Mouse (Mus musculus): Measurements from ENCODE around the gene Flad1.

The Flad1 gene

DNA sequence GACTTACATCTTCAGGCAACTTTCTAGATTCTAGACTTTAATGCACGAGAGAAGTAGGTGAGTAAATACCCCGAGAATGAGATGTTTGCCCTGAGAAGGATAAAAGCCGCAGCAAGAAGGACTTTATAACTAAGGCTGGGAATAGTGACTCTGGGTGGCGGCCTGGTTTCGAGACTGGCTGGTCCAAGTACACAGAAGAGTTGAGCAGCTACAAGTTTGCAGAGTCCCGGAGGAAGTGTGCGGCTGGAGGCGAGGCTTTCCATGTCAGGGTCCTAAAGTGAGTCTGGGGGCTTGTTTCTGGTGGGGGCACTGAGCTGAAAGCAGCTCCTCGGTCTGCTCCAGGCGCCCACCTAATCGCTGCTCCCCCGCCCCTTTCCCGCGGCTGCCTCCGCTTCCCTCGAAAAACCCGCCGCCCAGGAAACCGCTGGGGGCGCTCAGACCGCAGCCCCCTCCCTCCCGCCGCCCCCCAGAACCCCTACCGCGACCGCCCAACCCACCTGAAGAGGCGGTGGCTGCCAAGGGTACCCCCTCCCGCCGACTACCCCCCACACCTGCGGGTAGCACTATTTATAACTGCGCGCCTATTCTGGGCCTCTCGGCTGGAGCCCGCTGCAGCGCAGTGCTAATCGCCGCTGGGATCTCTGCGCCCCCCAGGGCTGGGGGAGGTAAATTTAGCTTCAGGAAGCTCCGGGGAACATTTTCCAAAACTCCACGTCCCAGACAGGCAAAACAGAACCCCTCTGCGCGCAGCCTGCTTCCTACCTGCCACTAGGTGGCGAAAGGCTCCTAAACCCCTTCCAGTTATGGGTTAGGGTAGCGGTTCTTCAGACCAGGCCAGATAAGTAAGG lies 15.6 kb downstream of the Flad1 start:
- peak; percentile 92 for DNase-seq (ENCODE audit: low spot score)

DNA sequence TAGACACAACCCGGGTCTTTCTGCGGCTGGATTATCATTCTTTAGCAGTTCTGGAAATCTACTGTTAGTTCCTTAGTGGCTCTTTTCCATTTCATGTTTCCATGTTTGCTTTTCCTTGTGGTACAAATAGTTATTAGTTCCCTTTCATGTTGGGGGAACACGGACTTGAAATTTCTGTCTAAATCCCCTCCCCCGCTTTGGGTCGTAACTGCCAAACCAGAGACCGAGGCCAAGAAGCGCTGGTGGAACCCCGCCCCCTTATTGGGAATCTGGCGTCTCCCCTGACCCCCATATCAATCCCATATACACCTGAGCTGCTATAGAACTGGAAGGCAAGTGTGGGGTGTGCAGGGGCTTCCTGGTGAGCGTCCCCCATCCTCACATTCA lies 16.3 kb downstream of the Flad1 start:
- no peak for DNase-seq (ENCODE audit: low spot score)

DNA sequence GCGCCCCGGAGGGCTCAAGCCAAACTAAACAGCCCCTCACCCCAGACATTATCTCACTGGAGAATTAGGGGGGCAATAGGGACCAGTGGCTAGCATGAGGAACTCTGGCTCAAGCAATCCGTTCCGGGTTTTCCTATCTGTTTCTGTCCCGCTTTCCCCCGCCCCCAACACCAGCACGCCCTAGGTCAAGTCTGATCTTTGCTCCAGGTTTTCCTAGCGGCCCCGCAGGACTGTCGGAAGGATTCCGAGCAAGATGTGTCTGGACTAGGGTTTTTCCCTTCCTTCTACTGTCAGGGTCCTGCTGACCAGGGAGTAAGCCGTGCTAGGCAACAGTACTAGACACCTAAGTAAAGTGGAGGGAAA lies 16.8 kb downstream of the Flad1 start:
- DNase-seq (ENCODE audit: low spot score), result peak; percentile 89

DNA sequence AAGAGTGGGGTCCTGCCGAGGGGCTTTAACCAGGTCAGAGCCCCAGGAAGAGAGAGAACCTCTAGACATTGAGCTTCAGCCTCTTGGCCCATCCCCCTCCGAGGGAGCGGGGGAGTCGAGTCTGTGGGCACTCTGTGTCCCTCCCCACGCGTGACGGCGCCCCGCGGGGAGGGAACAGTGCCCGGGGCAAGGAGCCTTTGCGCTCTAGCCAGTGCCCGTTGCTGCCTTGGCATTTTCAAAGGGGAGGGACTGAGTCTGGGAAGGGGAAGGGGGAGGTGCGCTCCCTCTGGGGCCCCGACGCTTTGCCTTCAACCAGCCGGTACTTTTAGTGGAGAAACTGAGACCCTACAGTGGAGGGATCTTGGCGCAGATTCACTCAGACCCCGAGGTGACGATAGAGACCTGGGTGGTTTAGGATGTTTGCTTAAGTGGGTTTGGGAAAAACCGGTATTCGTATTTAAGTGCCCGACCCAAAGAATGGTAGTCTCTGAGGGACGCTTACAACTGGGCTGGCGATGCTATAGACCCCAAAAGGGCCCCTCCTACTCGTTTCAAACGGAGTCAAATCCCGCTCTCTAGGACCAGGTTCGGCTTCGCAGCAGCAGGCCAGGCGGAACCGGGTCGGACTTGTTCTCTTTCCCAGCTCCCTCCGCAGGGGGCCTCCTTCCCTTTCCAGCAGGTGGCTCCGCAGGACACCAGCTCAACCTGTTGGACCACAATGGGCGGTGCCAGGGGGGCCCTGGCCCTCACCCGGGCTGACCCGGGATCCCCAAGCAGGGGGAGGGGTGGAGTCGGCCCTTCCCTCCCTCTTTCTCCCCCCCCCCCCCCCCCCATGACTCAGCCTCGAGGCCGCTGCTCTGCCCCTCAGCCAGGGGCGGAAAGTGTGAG lies 17.4 kb downstream of the Flad1 start, which contains the start of gene Zbtb7b:
Gene Zbtb7b, minus strand, starts transcription at position 771 of the 888 bp plus-strand sequence.
- peak; percentile 68 for DNase-seq (ENCODE audit: low spot score)

DNA sequence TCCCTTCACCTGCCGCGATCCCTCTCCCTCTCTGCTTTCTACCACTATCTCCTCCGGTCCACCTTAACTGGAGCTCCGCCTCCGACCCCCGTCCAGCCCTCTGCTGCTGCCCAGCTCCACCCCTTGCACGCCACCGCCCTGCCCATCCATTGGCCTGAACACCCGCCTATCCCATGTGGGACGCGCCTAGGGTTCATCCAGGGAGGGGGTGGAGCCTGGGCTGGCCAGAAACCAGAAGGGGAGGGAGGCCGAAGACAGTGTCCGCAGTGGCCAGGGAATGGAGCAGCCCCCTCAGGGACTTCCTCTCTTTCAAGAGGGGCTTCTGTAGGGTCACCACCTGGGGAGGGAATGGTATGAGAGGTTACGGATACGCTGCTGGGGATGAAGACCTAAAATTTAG lies 18.1 kb downstream of the Flad1 start:
- peak; percentile 98 for DNase-seq (ENCODE audit: low spot score)

DNA sequence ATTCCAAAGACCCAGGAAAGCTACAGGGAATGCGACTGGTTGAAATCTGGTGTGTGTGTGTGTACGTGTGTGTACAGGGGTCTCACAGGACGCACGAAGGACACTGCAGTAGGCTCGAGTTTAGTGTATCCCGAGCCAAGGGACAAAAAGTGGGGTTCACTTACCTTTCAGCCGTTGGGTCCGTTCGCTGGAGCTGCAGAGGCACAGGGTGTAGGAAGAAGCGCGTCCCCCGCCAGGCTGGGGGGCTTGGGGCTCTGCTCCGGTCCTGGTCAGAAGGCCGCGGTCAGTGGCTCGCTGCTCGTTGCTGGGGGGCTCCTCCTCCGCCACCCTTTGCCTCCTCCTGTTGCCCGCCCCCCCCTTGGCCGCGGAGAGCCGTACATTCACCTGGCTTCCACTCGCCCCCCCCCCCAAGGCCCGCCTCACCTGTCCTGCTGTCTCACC lies 18.8 kb downstream of the Flad1 start:
- peak; percentile 37 for DNase-seq (ENCODE audit: low spot score)

DNA sequence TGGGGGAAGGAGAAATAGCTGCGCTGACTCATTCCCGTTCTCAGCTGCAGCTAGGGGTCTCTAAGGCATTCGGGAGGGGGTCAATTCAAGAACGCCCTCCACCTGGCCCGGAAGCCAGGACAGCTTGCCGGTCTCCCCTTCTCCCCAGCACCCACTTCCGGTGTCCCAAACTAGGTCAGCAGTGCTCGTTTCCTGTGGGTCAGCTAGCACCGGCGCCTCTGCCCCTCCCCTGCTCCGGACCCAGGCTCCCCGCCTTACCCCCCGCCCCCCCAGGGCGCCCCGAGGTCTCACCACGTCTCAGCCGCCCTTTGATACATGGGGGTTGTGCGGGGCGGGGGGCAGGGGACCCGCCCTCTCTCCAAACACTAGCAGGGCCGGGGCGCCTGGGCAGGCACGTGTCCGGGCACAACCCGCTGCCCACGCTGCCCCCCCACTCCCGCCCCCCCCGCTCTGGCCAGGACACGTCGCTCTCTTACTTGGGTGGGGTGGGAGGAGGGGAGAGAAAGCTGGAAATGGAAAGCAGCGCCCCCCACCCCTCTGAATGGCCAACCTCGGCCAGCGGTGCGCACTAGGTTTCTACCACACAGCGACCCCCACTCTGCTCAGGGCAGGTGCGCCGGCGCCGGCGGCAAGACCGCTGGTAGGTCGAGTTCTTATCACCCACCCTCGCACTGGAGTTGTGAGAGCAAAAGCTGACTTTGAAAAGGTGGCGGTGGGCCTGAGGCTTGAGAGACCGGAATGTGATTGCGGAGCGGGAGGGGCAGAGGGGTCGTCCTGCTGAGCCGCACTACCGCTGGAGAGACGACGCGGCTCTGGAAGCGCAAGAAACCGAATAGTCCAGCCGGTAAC lies 19.8 kb downstream of the Flad1 start:
- peak; percentile 73 for DNase-seq (ENCODE audit: low spot score)

DNA sequence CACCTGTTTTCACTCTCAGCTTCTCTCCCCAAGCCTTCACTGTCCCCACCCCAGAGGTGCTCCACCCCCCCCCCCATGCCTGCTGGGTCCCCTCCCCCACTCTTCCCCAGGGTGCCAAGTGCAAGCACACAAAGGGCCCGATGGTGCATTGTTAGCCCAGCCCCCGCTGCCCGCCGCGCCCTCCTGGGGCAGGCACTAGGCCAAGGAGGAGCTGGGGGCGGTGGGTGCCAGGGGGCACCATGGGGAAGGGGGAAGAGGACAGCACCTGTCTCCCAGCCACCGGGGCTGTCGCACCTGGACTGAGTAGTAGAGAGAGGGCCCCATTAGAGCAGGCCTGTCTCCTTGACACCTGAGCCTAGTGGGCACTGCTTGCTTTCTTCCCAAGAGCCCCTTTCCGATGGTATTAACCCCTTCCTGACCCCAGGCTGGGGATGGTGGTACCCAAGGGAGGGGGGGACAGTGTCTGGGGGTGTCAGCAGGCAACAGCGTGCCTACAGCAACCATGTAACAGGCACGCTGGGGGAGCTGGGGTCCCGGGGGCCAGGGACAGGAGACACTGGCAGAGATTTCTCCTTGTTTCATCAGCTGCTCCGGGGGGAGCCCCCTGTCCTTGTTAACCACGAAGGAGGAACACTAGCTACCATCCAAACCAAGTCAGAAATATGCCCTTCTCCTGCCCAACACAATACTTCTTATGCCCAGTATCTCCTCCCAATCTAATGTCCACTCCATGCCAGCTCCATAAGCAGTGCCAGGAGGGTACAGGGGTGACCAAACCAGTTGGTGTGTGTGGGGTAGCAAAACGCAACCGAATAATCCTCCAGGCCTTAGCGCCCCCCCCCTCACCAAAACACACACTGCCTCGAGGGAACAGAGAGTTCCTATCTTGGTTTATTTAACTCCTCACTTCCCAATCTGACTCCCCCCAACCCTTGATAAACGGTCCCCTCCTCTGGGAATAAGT lies 20.7 kb downstream of the Flad1 start:
- no peak for DNase-seq (ENCODE audit: low spot score)

DNA sequence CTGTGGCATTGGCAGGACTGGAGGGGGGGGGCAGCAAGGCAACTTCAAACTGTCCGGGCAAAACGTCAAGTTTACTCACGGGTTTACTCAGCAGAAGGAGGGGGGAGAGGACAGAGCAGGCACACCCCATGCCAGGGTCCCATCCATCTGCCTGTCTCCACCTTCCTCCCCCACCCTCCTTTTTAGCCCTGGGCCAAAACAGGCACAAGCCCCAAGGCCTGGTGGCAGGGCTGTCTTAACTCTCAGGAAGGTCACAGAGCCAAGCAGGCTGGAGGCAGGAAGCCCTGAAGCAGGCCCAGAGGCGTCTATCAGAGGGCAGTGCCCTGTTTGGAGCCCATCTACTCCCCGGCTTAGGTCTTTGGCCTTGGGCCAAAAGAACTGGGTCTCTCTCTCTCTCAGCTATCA lies 21.6 kb downstream of the Flad1 start:
- no peak for DNase-seq (ENCODE audit: low spot score)

DNA sequence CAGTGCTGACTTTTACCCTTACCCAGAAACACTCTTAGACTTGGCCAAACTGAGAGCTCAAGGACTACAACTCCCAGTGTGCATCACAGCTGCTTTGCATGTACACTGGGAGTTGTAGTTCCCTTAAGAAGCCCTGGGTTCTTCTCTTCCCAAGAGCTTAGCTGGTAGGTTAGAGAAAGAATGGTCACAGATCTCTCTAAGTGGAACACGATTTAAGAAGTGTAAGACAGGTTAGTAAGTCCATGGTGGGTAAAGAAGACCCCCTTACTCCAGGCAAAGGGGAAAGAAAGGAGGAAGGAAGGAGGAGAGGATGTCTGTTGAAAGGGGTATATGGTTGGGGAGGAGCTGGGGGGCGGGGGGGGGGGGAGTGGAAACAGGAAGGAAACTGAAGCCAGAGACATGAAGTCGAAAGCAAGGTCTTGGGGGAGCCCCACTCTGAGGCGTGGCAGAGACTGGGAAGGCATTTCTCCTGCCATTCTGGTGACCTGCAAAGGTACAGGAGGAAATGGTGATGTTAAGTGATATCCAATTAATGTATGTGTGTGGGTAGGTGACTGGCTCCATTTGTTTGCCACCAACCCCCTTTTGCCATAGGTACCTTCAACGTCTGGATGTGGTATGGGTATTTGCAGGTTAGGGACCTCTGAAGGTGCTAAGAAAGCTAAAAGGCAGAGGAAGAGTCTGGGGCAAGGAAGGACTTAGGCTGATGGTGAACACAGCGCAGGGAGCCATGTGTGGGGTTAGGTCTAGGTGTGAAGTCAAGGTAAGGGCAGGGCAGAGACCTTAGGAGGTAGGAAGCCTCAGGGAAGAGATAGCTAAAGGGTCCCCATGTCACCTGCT lies 22.5 kb downstream of the Flad1 start:
- peak; percentile 73 for DNase-seq (ENCODE audit: low spot score)

DNA sequence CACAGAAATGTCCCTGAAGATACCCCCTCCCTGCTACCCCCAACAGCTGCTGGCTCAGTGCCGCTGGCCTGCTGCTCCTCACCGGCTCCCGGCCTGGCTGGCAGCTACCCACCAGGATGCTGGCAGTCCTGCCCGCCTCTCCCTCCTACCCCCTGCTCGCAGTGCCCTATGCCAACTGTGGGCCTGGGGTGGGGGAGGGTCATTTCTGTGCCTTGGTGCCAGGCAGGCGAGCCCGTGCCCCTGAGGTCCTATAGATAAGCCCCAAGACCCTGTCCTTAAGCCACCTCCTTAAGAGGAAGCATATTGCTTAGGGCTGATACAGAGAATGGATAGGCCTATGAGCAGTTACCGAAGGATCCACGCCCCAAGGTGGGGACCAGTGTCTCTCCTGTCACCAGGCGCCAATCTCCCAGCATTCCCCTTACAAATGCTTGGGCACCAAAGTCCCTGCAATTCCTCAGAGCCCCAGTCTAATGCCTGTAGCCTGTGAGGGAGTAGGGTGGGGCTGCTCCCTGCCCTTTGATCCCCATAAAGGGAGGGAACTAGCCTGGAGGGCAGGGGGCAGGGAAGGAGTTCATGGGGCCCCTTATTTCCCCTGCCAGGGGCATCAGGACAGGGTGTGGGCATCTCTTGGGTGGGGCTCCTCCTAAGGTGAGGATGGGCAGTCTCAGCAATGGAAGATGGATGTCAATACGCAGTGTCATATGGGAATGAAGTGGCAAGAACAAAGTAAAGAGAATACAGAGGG lies 23.4 kb downstream of the Flad1 start:
- DNase-seq (ENCODE audit: low spot score), result no peak

DNA sequence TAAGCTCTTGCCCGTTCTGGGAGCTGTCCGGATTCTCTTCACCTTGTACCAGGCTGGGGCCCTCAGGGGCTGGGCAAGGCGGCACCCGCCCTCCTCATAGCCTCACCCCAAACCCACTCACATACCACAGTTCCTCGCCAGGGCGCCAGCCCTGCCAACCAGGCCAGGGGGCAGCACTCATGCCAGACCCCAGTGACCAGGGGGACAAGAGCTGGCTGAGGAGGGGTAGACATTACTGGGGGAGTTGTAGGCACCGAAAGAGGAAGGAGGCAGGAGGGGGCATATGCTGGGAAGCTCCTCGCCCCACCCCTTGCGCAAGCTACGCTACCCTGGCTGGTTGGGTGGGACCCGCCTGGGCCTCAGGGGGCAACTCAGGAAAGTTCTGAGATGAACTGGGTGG lies 24.0 kb downstream of the Flad1 start:
- DNase-seq (ENCODE audit: low spot score), result no peak

DNA sequence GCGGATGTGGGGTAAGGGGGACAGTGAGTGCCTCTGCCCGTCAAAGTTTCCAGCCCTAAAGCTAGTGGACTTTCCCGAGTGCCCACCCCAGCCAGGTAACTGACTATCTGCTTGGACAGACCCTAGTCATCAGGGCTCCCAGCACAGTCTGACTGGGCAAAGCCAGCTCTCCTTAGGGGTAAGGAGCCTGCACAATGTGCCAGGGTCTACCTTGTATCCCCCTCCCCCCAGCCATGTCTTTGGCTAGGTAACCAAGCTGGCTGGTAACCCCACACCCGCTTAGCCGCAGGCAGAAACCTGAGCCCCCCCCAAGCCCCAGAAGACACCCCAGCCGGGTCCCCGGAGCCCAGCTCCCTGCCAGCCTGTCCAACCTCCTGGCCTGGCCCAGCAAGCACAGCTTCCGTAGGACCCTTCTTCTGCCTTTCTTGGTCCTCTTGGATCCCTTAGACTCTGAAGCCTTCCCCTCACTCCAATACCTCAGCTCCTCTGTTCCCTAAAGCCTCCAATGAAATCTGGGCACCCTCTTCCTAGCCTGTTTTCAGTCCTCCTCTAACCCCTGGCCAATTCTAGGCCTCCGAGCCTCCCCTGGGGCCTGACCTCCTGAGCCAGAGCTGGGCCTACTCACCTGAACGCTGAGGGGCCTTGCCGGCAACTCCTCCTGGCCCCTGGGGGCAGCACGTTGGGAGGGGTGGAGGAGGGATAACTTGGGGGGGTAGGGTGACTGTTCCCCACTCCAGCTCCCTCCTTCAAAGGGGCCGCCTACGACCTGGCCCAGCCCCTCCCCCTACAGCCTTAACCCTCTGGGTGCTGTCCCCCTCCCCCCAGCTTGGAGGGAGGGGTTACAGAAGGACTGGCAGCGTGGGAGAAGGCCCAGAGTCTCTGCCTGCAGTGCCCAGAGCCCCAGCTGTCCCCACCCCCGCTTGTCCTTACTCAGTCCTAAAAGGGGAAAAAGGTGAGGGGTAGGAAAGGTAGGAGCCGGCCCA lies 24.9 kb downstream of the Flad1 start:
- DNase-seq (ENCODE audit: low spot score), result no peak

DNA sequence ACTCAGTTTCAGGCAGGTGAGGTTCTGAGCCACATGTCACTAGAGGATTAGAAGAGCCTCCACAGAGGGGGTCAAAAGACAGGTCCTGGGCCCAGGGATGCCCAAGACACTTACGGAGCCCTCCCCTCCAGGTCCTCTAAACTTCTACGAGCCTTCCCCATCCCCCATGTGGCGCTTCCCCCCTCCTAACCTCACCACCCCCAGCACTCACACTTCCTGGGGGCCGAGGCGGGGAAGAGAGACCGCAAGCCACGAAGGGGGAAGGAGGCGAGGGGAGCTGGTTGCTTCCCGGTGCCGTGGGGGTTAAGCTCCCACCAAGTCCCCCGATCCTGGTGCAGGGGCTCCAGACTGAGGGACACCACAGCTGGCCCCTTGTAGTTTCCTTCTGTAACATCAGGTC lies 26.2 kb downstream of the Flad1 start:
- DNase-seq (ENCODE audit: low spot score), result no peak

DNA sequence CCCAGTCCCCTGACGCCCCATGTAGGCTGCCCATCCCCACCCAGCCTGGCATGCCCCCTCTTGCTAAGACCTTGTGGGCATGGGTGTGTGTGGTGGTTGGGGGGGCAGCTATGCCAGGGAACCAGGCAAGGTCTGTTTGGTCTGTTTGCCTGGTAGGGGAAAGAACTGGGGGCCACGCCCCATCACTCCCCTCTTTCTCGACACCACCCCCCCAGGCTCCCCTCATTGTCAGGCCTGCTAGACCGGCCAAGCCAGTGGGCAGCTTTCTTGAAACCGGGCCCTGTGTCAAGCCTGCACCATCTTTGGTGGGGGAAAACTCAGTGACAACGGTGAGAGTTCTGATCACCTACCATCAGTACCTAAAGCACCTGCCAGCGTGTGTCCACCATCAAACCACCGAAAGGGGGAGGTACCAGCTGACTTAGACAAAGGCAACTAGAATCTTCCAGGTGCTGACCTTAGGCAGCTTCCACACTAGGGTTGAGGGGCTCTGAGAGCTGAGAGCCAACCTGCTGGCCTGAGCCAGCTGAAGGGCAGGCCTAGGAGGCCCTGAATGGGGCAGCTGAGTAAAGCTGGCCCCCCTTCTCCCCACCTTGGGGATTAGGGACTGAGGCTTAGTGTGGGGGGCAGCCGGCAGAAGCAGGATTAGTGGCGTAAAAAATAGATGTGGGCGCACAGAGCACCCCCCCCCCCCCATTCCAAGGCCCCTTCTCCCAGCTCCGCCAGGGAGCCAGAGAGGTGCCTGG lies 27.2 kb downstream of the Flad1 start:
- no peak for DNase-seq (ENCODE audit: low spot score)

DNA sequence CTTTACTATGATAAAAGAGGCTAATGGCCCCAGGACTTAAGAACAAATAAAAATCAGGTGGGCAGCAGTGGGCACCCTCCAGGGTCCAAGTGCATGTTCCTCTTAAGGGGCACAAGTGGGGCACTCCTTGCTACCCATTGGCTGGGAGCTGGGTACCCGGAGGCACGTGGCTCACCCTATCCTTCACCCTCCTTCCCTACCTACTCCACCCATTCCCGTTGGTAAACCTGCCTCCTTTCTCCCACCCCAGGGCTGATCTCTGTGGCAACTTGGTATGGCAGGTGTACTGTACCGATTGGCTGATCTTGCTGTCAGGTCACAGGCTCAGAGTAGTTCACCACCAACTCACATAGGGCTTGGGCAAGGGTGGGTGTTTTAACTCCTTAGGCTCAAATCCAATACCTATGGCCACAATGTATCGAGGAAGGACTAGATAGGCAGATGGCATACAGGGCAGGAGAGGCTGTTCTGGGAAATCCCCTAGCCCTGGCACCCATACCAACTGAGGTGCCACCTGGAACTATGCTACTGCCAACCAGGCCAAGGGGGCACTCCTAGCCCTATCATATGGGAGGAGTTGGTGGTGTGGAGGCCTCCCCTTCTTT lies 27.9 kb downstream of the Flad1 start:
- DNase-seq (ENCODE audit: low spot score), result no peak

DNA sequence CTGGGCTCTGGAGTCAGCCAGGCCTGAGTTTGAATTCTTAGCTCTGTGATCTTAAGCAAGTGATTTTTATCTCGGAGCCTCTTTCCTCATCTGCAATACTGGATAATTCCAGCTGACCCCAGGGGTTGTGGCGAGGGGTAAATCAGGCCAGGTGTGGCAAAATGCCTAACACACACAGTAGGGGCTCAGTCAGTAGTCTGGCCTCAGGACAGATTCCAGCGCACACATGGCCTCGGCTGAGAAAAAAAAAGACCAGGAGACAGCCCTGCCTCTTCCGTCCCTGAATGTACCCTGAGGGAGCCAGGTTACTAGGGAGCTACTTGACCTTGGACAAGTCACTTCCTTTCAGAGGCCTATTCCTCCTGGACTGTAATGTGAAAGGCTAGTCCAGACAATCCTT lies 28.7 kb downstream of the Flad1 start:
- no peak for DNase-seq (ENCODE audit: low spot score)
